Mouse (Mus musculus) retina, postnatal 7 days (tissue): Measurements from ENCODE around the gene Myh10.
"Not testable (repeated sequence)": the region's sequence is repeated elsewhere in the genome, so short reads cannot be mapped to it uniquely, and the experiment has no call there.

Experiments
- DNase-seq: peaks from one replicate; pipeline ENCODE4 v3.0.0-alpha.2; 2012; ENCODE audit warnings: low read depth, low spot score

Myh10 gene

DNA sequence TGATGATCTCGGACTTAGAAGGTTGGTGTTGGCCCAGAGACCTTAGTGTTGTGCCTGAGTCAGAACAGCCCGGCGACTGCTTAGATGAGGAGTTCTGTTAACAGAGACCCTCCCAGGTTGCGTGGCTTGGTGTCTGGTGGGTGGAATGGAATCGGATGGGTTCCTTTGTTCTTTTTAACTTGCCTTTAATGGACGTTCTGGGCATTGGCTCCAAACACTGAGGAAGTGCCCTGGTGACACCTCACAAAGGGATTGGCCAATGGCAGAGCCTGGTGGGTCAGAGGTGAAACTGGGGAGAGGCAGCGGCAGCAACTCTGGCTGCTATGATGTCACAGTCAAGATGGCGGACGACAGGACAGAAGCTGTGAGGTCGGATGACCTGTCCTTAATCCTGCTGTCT lies 99.4 kb downstream of the Myh10 start:
- no peak for DNase-seq

DNA sequence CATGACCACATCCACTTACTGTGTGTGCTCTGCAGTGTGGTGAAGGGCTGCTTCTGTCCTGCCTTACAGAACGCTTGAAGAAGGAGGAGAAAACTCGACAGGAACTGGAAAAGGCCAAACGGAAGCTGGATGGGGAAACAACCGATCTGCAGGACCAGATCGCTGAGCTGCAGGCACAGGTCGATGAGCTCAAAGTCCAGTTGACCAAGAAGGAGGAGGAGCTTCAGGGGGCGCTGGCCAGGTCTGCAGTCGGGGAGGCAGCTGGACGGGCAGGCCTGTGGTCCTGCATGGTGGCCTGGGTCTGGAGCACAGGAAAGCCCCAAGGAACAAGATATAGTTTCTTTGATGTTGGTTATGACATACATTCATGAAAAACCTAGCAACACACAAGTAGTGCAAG lies 100.4 kb downstream of the Myh10 start:
- DNase-seq = no peak

- DNase-seq = no peak
Measured at GRCm38 (mm10) chr11:68798258-68798657, 106.9 kb downstream of the Myh10 start.

GRCm38 (mm10) chr11:68805148-68805547 lies 113.8 kb downstream of the Myh10 start:
- no peak for DNase-seq

DNA sequence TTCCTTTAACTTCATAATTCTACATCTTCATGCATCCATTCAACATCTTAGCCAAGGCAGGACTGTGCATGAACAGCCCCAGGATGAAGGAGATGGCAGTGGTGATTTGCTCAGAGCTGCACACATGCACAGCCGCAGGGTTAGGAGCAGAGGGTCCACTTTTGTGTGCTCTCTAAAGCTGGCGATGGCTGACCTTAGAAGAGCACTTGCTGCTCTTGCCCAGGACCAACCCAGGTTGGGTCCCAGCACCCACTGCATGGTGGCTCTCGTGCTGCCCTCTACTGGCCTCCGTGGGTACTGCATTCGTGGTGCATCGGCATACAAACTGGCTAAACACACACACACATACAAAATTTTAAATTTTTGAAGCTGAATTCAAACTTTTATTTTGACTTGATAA lies 116.4 kb downstream of the Myh10 start:
- DNase-seq = peak; percentile 46

DNA sequence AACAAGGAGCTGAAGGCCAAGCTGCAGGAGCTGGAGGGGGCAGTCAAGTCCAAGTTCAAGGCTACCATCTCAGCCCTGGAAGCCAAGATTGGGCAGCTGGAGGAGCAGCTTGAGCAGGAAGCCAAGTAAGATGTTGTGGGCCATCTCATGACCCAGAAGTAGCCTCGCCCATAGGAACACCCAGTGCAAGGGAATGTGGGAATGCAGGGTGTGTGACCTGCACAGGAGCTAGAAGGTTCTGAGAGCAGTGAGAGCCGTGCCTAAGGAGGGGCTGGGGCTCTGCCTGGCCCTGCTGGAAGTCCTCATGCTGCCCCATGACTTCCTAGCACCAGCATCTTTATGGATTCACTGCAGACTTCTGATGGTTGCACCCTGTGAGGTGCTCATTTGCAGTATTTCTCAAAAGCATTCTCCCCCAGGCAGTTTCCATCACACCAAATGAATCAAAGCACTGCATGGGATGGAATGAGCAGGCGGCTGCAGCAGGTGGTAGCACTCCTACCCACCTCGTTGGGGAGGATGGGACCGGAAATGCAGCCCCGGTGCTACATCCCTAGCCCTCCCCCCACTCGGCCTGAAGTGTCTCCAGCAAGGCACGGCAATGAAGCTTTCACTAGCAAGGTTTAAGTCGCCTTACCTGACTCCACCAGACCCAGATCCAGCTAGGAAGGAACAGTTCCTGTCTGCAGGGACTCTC lies 120.7 kb downstream of the Myh10 start:
- DNase-seq = no peak

GRCm38 (mm10) chr11:68818416-68818815 lies 127.1 kb downstream of the Myh10 start:
- DNase-seq = no peak

DNA sequence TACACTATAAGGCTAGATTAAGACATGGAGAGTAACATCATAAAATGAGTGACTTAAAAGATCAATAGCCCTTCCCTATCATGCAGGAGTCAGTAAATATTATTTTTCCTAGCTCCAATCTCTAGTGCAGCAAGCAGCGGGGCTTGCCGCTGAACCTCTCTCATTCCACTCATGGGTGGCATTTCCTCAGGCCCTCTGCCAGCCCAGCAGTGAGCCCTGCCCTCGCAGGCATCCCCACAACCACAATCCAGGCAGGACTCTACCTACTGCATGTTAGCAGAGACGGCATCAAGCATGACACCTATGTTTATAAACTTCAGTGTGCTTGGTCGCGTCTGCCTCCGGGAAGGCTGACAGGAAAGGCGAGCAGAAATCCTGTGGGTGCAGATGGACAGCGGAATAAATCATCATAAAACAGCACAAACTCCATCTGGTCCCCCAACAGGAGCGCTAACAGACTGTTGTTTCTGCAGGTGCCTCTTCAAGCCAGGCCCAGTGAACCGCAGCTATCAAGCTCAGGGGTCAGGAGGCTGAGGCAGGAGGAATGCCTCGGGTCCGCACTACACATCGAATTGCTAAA lies 128.0 kb downstream of the Myh10 start:
- no peak for DNase-seq

DNA sequence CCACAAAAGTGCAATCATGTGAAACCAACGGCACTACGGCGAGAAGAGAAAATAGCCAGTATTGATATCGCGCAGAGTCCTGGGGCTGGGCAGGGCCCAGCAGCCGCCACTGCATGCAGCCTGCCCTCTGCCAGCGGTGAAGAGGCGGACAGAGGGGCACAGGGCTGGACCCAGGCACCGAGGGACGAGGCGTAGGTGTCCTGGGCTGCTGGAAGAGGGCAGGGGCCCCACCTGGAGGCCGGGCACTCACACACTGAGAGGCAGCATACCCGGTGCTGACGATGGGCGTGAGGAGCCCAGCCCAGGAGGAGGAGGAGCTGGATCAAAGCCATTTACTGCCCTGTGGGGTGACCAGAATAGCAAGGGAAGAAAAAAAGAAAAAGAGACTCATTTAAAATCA lies 131.0 kb downstream of the Myh10 start:
- no peak for DNase-seq

DNA sequence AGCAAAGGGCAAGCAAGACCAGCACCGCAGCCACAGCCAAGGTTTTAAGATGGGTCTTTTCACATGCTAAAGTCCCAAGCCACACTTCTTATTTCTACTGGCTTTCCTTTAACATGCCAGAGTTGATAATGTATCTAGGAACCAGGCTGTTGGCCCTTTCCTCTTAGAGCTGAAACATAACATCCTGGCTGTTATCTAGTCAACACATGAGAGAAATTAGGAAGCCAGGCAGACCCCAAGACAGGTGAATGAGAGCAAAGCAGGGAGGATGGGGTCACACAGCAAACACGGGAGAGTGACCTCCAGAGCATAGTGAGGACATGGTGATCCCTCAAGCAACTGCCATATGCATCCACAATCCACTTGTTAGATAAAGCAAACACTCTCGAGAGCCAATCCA lies 135.4 kb downstream of the Myh10 start:
- DNase-seq = no peak

- DNase-seq = not testable (repeated sequence)
Measured at GRCm38 (mm10) chr11:68831580-68831979, 140.2 kb downstream of the Myh10 start.

- DNase-seq = no peak
Measured at GRCm38 (mm10) chr11:68832793-68833192, 141.4 kb downstream of the Myh10 start.

- no peak for DNase-seq
Measured at GRCm38 (mm10) chr11:68833593-68833992, 142.2 kb downstream of the Myh10 start.

DNA sequence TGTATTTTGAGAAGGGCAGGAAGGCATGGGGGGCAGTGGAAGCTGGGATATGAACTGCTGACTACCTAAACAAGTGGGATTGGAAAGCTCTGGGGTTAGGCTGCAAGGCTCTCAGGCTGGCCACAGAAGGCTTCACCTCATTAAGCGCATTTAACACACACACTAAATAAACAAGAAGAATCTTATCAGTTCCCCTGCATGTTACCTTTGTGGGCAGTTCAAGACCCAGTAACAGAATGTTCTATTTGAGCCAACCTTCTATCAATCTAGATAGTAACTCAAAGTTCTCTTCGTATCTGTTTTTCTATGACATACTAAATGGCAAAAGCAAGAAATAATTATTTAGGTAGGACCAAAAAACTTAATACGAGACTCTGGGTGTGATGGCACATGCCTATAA lies 143.7 kb downstream of the Myh10 start:
- no peak for DNase-seq

- DNase-seq = no peak
Measured at GRCm38 (mm10) chr11:68839606-68840005, 148.2 kb downstream of the Myh10 start.

DNA sequence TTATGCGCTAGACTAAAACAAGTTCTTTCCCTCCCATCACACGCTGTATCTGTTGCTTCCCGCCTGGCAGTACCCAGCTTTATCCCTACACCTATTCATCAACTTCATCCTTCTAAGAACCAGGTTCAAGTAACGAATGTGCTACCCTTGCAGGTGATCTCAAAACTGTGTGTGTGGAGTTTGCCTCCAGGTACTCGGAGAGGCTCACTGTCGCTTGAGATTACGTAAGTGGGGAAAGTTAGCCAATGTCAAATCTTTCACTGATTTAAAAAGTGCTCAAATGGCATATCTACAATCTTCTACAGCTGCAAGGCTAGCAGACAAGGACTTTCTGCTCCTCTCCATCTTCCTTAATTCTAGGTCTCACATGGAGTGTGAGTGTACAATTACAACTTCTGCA lies 159.5 kb downstream of the Myh10 start:
- no peak for DNase-seq

DNA sequence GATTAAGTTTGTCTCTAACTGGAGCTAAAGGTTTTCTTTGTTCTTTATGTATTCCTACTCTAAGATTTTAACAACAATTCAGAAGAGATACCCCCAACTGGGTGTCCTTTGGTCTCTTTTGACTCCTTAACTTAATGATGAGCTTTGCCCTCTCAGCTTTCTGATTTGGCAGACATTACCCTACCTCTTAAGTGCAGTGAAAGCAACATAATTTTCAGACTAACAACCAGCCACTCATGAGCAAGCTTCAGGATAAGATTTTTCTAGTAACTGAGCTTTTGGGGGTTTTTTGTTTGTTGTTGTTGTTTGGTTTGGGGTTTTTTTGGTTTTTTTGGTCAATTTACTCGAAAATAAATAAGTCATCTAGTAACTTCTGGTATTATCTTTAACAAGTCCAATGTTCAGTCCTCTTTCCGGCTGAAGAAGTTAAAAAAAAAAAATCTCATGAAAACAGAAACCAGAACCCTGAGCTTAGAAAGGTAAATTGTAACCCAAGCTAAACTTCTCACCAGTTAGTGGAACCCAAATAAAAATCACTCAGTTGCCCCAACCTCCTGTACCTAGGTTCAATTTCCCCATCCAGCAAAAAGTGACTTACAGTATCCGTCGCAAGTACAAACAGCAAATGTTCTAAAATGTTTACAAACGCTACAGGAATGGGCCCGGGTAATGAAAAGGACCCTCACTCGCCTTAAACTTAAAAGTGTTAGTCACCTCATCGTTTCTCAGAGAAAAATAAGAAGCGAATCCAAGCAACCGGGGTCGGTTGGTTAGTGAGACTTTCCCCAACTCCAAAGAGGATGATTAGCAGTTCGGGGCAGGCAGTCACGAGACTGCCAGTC lies 160.5 kb downstream of the Myh10 start:
- DNase-seq = no peak

GRCm38 (mm10) chr11:68852486-68852901 lies 161.1 kb downstream of the Myh10 start:
- DNase-seq = peak; percentile 33

DNA sequence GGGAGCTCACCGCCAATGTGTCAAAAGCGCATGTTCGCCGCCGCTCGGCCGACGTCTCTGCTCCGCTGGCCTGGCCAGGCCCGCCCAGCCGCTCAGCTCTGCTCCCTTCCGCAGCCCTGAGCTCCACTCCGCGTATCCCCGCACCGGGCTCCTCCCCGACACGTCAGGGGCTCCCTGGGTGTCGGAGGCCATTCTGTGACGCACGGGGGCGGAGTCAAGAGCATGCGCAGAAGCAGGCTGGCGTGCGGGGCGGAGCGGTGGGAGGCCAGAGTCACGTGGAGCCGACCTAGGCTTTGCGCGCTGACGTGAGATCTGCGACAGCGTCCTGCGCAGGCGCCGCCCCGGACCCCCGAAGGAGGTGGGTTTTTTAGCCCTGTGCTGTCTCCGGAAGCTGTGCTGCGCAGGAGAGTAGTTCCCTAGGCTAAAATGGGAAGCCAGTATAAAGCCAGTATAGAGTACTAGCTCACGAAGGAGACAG lies 161.6 kb downstream of the Myh10 start:
- DNase-seq = peak; percentile 99

- no peak for DNase-seq
Measured at GRCm38 (mm10) chr11:68853611-68854401, 162.4 kb downstream of the Myh10 start.

DNA sequence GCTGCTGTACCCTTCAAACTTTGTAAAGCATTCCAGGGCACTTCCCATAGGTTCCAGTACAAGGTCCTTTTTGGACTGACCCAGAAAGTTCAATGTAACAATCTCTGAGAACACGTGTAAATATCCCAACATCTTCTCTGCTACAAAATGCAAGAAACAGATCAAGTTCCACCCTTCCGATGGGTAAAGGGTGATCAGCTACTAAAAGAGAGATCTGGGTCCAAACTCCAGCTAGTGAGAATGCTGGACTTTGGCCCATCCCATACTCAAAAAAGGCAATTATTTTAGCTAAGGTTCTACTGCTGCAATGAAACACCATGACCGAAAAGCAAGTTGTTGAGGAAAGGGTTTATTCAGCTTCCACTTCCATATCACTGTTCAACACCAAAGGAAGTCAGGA lies 163.3 kb downstream of the Myh10 start:
- no peak for DNase-seq

DNA sequence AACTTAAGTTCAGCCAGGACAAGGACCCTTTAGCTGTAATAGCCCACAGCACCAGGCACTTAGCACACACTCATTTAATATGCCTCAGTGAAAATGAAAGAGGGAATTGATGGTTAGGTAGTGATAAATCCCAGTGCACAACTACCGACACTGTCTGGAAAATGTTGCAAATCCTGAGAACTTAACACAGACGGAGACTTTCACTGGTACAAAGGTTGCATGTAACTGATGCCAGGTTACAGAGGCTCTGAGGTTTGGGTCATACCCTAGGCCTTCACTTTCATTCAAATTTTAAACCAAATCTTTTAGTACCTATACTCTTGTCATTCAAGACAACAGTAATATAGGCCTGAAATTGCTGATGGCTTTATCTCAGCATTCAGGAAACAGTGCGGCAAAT lies 166.0 kb downstream of the Myh10 start:
- no peak for DNase-seq
